Mouse (Mus musculus): Measurements from ENCODE around the gene Nek7. TPM values are rescaled to one million over a fixed set of nuclear protein-coding genes. Genes with fewer than 3 reads are reported as not detected.

Nek7 gene
- polyA plus RNA-seq, 1 experiment from 2014 or later = 16.6 TPM

- TF ChIP-seq CTCF (IDR thresholded peaks at IDR 0.05; ENCODE audit: low read depth) = no peak
- WGBS = 83% methylated on average over 8 of the region's 8 CpGs
- H3K4me3 ChIP-seq (ENCODE audit: low read depth, low read length) = no peak overlapping the region
- H3K36me3 ChIP-seq (ENCODE audit: control insufficient read depth, insufficient read depth) = no peaks in the 10 kb centered on the region
- no peak overlapping the region for H3K27ac ChIP-seq (ENCODE audit: low read depth, low read length)
- H3K27me3 ChIP-seq (replicated peaks; ENCODE audit: control insufficient read depth, insufficient read depth, low read length) = peaks cover 21% of the 10 kb centered on the region; the same call in 1 of the 2 replicates
- no peaks in the 10 kb centered on the region for H3K9me3 ChIP-seq (ENCODE audit: control insufficient read depth)
- no peaks in the 10 kb centered on the region for H3K4me1 ChIP-seq (replicated peaks; ENCODE audit: control insufficient read depth, insufficient read depth, low read length)
- no peak overlapping the region for H3K4me2 ChIP-seq (replicated peaks; ENCODE audit: low read depth)
- no peak overlapping the region for H3K9ac ChIP-seq (ENCODE audit: low read depth, low read length)
- ATAC-seq = no peak
Measured at GRCm38 (mm10) chr1:138590451-138591022, 29.4 kb downstream of the Nek7 start.

DNA sequence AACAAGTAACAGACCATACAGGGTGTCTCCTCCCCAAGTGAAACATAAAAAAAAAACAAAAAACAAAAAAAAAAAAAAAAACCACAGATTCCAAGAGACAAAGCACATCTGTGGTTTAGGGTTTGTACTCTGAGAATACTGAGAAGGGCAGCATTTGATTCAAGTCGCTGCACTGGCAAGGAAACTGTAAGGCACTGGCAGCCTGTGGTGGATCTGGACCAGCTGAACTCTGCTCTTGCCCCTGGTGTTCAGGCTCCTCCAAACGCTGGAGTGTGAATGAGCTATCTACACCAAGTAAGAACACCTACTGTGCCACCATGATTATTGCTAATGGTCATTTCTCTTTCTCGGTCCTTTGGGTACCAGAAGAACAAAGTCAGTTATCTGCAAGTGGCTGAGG, 30.8 kb downstream of the Nek7 start:
- WGBS = 72% methylated on average over 3 of the region's 3 CpGs
- no peak for TF ChIP-seq CTCF (IDR thresholded peaks at IDR 0.05; ENCODE audit: low read depth)
- no peaks in the 10 kb centered on the region for H3K9me3 ChIP-seq (ENCODE audit: control insufficient read depth)
- H3K4me3 ChIP-seq (ENCODE audit: low read depth, low read length) = no peak overlapping the region
- no peak overlapping the region for H3K9ac ChIP-seq (ENCODE audit: low read depth, low read length)
- H3K36me3 ChIP-seq (ENCODE audit: control insufficient read depth, insufficient read depth) = no peaks in the 10 kb centered on the region
- H3K4me1 ChIP-seq (replicated peaks; ENCODE audit: control insufficient read depth, insufficient read depth, low read length) = no peaks in the 10 kb centered on the region
- H3K27ac ChIP-seq (ENCODE audit: low read depth, low read length) = no peak overlapping the region
- H3K4me2 ChIP-seq (replicated peaks; ENCODE audit: low read depth) = no peak overlapping the region
- H3K27me3 ChIP-seq (replicated peaks; ENCODE audit: control insufficient read depth, insufficient read depth, low read length) = peaks cover 30% of the 10 kb centered on the region; the same call in 1 of the 2 replicates
- no peak for ATAC-seq

DNA sequence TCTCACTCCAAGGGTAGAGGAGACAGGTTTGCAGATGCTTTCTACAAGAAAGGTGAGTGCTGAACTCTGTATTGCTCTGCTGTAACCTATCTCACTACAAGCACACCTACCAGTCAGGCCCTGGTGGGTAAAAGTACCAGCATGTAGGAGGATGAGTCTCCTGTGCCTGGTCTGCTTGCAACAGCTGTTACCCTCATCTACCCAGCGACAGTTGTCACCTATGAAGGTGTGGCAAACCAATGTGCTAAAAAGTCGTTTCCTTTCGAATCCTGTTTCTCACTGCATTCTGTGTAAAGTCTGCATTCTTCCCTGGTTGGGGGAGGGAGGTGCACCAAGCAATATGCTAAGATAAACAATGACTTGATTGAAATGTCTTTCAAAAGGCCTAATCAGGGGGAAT, 32.1 kb downstream of the Nek7 start:
- 72% methylated on average over 3 of the region's 3 CpGs for WGBS
- no peaks in the 10 kb centered on the region for H3K4me1 ChIP-seq (replicated peaks; ENCODE audit: control insufficient read depth, insufficient read depth, low read length)
- no peak for ATAC-seq

GRCm38 (mm10) chr1:138586891-138587290, 33.0 kb downstream of the Nek7 start:
- Histone ChIP-seq H3K27me3 (replicated peaks; ENCODE audit: control insufficient read depth, insufficient read depth, low read length) (peaks cover 44% of the 10 kb centered on the region), H3K9me3 (ENCODE audit: control insufficient read depth) (no peaks in the 10 kb centered on the region), H3K4me3 (ENCODE audit: low read depth, low read length) (no peak overlapping the region), H3K27ac (ENCODE audit: low read depth, low read length) (no peak overlapping the region), H3K9ac (ENCODE audit: low read depth, low read length) (no peak overlapping the region), H3K36me3 (ENCODE audit: control insufficient read depth, insufficient read depth) (no peaks in the 10 kb centered on the region), H3K4me2 (replicated peaks; ENCODE audit: low read depth) (no peak overlapping the region), H3K4me1 (replicated peaks; ENCODE audit: control insufficient read depth, insufficient read depth, low read length) (no peaks in the 10 kb centered on the region)
- TF ChIP-seq CTCF (IDR thresholded peaks at IDR 0.05; ENCODE audit: low read depth) = no peak
- ATAC-seq = no peak
- 95% methylated on average over 2 of the region's 2 CpGs for WGBS

More for the DNA sequence above, 32.1 kb downstream of the Nek7 start:
- no peaks in the 10 kb centered on the region for H3K9me3 ChIP-seq (ENCODE audit: control insufficient read depth)
- no peak overlapping the region for H3K4me3 ChIP-seq (ENCODE audit: low read depth, low read length)
- H3K27me3 ChIP-seq (replicated peaks; ENCODE audit: control insufficient read depth, insufficient read depth, low read length) = peaks cover 41% of the 10 kb centered on the region
- H3K9ac ChIP-seq (ENCODE audit: low read depth, low read length) = no peak overlapping the region
- H3K4me2 ChIP-seq (replicated peaks; ENCODE audit: low read depth) = no peak overlapping the region
- no peaks in the 10 kb centered on the region for H3K36me3 ChIP-seq (ENCODE audit: control insufficient read depth, insufficient read depth)
- H3K27ac ChIP-seq (ENCODE audit: low read depth, low read length) = no peak overlapping the region
- TF ChIP-seq CTCF (IDR thresholded peaks at IDR 0.05; ENCODE audit: low read depth) = no peak

DNA sequence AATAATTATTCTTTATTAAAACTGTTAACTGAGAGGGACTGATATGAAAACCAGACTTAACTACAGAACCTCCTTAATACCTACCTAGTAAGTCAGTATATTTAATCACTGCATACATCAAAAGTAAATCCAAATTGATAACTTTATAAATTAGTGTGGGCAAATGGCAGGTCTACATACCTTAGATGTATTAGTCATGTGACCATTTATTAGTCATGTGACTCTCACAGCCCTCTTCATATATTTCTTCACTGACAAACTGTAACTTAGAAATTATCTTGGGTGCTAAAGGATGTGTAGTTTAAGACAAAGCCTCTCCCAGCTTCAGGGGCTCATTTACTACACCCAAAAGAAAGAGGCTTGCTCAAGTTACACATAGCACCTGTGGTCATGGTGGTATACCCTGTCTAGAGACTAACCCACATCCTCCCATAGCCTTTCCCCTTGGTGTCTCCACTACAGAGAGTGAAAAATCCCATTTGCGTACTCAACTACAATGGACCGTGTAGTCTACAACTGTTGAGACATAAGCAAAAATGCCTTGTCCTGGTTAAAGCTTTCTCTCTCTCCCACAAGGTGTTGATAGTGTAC, 35.4 kb downstream of the Nek7 start:
- ATAC-seq = no peak
- no peak overlapping the region for H3K4me2 ChIP-seq (replicated peaks; ENCODE audit: low read depth)
- no peak overlapping the region for H3K9ac ChIP-seq (ENCODE audit: low read depth, low read length)
- no peak overlapping the region for H3K27ac ChIP-seq (ENCODE audit: low read depth, low read length)
- no peaks in the 10 kb centered on the region for H3K9me3 ChIP-seq (ENCODE audit: control insufficient read depth)
- peaks cover 58% of the 10 kb centered on the region for H3K27me3 ChIP-seq (replicated peaks; ENCODE audit: control insufficient read depth, insufficient read depth, low read length)
- WGBS = 95% methylated on average over 2 of the region's 2 CpGs
- H3K36me3 ChIP-seq (ENCODE audit: control insufficient read depth, insufficient read depth) = no peaks in the 10 kb centered on the region
- H3K4me3 ChIP-seq (ENCODE audit: low read depth, low read length) = no peak overlapping the region
- TF ChIP-seq CTCF (IDR thresholded peaks at IDR 0.05; ENCODE audit: low read depth) = no peak
- no peaks in the 10 kb centered on the region for H3K4me1 ChIP-seq (replicated peaks; ENCODE audit: control insufficient read depth, insufficient read depth, low read length)

DNA sequence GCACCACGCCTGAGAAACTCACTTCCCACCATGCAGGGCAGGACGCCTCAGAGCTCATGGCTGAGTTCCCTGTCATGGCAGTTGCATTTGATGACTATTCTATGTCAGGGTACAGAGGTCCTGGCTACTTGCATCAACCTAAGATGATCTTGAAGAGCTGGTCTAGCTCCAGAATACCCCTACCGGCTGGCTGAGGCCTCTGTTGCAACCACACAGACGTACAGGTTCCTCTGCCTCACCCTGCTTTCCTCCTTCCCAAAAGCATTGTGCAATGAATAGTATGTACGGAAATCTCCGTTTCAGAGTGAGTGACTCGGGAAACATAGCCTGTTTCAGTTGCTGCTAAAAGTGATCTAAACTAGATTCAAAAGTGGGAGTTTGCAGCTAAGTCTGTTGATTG, 37.7 kb downstream of the Nek7 start:
- H3K9ac ChIP-seq (ENCODE audit: low read depth, low read length) = no peak overlapping the region
- H3K27ac ChIP-seq (ENCODE audit: low read depth, low read length) = no peak overlapping the region
- no peaks in the 10 kb centered on the region for H3K36me3 ChIP-seq (ENCODE audit: control insufficient read depth, insufficient read depth)
- no peak for TF ChIP-seq CTCF (IDR thresholded peaks at IDR 0.05; ENCODE audit: low read depth)
- peaks cover 76% of the 10 kb centered on the region for H3K27me3 ChIP-seq (replicated peaks; ENCODE audit: control insufficient read depth, insufficient read depth, low read length)
- no peaks in the 10 kb centered on the region for H3K9me3 ChIP-seq (ENCODE audit: control insufficient read depth)
- 85% methylated on average over 7 of the region's 7 CpGs for WGBS
- no peak overlapping the region for H3K4me3 ChIP-seq (ENCODE audit: low read depth, low read length)
- H3K4me1 ChIP-seq (replicated peaks; ENCODE audit: control insufficient read depth, insufficient read depth, low read length) = no peaks in the 10 kb centered on the region
- no peak overlapping the region for H3K4me2 ChIP-seq (replicated peaks; ENCODE audit: low read depth)
- ATAC-seq = no peak

Measured in intestine, postnatal 0 days (tissue).